Mouse (Mus musculus) monocyte, adult 5-6 weeks (primary cell): Measurements from ENCODE around the gene Acoxl. TPM values are rescaled to one million over a fixed set of nuclear protein-coding genes. Genes with fewer than 3 reads are reported as not detected.

Experiments
- ATAC-seq: fragments of 153-309, 156-312 bp; replicated peaks from 2 replicates; pipeline ENCODE4 v1.8.0; 2017; ENCODE audit warnings: mild to moderate bottlenecking; ENCODE audit not compliant: low TSS enrichment, insufficient number of reproducible peaks, severe bottlenecking, poor library complexity, low FRiP score
- total RNA-seq: library from RNA; stranded (forward); fragments of 200-1000, 200-491, 200-594 nt; gene quantifications from 3 replicates; pipeline ENCODE4 v1.2.3, GENCODE M21; 2017

The Acoxl gene
- total RNA-seq, 1 experiment from 2014 or later = not detected

DNA sequence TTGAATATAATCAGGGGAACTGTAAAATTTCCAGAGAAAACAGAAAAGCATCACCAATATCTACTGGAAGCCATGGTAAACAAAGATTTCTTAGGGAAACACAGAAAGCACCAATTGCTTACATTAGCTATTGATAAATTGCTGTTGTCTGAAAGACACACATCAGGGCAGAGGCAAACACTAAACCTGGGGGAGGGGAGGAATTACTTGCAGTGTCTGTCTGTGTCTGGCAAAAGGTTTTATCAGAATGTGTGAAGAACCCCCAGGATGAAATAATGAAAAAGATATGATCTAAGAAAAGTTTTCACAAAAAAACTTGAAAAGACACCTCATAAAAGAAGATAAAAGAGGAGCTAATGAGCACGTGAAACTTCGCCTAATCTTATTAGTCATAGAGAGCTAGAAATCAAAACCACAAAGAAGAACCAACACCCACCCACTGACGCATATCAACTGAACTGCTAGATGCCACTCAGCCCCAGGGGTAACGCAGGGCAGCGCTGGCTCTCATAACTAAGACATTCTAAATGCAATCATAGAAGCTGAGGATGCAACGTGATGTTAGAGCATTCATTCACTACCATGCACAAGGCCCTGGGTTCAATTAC, 222.1 kb downstream of the Acoxl start:
- peak; percentile 66 for ATAC-seq

DNA sequence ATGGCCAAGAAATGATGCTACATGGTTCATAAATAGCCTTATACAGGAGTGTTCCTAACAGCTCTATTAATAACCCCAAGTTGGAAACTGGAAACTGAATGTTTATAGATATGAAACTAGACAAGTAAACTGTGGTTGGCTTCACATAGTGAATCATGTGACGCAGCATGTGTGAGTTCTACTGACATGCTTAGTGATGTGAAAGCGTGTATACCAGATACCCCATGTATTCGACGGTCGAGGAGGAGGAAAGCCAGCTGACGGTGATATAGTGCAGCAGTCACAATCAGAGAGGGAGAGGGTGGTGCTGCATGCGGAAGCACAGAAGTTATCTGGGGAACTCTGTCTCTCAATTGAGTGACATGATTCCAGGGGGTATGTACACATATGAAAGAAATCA, 222.8 kb downstream of the Acoxl start:
- no peak for ATAC-seq

DNA sequence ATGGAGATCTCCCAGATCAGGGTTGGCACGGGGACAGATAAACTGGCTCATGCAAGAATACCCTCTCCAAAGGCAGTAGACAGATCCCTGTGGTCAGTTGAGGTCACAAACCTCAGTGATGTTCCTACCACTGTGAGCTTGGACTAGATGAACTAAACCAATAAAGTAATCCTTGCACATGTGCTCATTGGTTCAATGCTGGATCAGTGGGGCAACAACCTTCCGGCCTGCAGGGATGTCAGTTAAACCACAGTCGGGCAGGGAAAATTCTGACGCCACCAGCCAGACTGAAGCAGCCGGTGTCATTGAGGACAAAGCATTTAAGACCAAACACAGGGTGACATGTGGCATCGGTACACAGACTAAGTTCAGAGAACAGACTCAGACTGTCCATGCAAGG, 224.1 kb downstream of the Acoxl start:
- no peak for ATAC-seq

DNA sequence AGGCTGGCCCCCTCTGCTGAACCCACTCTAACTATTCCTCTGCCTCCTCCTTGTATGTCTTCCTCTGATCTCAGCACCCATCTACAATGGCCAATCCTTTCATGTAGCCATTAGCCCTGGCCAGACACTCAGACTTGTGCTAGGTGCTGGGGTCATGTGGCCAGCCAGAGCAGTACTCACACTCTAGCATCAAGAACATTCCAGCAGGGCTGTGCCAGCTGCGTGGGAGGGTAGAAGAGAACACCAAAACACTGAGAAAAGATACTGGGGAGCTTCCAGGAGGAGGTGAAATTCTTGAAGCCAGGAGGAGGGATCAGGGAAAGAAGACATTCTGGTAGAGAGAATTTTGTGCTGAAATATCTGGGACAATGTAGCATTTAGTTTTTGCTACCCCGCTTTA, 226.3 kb downstream of the Acoxl start:
- ATAC-seq = no peak

GRCm38 (mm10) chr2:128065576-128065975, 226.9 kb downstream of the Acoxl start:
- ATAC-seq = peak; percentile 54; the same call in 1 of the 2 replicates

DNA sequence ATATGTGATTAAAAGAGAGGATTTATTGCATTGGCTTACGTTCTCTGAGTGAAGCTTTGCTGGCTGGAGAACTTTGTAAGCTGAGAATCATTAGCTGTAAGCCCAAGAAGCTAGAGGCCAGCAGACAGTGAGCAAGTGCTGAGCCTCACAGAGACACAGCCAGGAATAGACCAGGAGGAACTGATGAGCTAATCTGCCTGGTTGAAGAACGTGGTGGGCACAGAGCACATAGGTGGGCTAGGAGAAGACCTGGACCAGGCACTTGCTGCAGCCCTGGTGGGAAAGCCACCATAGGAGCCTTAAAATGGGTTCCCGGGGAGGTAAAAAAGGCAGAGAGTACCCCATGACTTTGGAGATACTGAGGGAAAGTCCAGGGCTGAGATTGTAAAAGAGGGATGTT, 228.5 kb downstream of the Acoxl start:
- no peak for ATAC-seq

- ATAC-seq = no peak
These were observed 228.9 kb downstream of the Acoxl start for GRCm38 (mm10) chr2:128067596-128067995.

- no peak for ATAC-seq
These were observed 229.5 kb downstream of the Acoxl start for GRCm38 (mm10) chr2:128068176-128068575.

DNA sequence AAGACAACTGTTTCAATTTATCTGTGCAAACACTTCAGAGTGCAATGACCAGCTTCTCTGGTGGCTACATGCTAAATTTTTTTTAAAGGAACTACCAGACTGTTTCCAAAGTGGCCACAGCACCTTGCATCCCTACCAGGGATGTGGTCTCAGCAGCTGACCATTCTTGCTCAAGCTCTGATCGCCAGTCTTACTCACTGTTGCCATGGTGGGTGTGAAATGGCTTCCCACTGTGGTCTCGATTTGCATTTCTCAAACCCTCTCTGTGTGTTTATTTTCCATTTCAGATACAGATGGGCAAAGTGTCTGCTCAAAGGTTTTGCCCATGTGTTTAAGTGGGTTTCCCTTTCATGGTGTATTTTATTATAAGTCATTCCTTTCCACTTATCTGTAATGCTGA, 230.3 kb downstream of the Acoxl start:
- ATAC-seq = no peak

- ATAC-seq = no peak
These were observed 233.1 kb downstream of the Acoxl start for GRCm38 (mm10) chr2:128071791-128072190.

DNA sequence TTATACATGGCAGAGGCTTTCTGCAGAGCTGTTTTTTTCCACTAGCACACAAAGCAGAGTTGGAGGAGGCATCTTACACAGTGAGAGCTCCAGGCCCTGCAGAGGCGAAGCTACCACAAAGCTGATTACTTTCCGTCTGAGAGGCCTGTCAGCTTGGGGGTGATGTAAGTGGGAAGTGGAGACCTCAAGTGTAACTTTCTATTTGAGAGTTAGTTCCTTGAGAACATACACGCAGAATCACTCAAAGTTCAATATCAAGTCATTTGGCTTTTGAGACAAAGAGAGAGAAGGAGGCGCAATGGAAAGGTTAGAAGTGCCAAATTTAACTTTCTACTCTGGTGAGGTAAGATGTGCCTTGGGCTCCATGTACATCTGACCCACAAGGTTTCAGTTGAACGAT, 234.3 kb downstream of the Acoxl start:
- ATAC-seq = 0 out of 2 replicates have a peak, but pooled peaks have one; percentile 27

- no peak for ATAC-seq
These were observed 234.9 kb downstream of the Acoxl start for GRCm38 (mm10) chr2:128073603-128074002.

- no peak for ATAC-seq
These were observed 238.3 kb downstream of the Acoxl start for GRCm38 (mm10) chr2:128076936-128077335.

DNA sequence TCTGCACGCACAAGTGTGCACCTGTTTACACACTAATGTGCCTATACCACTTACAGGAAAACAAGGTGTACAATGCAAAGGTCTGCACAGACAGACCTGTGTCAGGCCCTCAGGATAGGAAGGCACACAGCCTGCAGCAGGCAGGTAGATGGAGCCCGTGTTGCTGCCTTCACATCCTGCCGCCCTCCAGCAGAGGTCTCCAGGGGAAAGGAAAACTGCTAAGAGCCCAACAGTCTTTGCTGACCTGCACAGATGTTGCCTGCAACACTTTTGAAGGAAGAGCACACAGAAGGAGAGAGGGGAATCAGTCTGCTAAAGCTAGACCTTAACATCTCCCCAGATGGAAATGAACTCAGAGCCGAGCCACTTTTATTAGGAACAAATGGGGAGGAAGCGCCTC, 240.2 kb downstream of the Acoxl start:
- no peak for ATAC-seq

DNA sequence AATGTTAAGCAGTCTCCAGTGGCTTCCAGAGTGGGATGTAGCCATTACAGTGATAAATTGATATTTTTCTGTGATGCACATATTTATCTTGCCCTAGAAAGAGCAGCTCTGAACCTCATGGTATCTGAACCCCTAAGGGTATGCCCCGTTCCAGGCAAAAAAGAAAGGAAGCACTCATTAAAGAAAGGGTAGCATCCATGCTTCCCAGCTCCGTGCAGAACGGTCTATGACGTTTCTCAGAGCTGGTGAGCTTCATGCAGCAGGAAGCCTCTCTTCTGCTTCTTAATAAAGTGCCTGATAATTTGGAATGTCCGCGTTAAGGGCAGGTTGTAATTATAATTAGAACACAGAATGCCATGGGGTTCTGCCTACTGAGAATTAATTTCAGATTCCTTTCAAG, 240.6 kb downstream of the Acoxl start:
- no peak for ATAC-seq

DNA sequence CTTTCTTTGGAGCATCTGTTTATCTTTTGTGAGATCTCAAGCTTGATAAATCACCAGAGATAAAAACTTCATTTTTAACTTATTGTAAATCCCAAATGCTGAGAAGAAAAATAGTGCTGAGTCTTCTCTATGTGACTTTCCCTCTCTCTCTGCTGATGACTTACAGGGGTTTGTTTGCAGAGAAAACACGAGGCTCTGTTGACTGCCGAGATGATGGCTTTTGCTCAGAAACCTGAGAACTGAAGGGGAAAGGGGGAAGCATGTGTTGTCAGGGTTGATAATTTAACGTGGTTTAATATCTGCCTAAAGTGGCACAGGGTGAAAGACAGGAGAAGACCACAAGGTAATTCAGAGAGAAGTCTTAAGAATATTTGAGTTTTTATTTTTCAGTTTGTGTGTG, 245.2 kb downstream of the Acoxl start:
- no peak for ATAC-seq

DNA sequence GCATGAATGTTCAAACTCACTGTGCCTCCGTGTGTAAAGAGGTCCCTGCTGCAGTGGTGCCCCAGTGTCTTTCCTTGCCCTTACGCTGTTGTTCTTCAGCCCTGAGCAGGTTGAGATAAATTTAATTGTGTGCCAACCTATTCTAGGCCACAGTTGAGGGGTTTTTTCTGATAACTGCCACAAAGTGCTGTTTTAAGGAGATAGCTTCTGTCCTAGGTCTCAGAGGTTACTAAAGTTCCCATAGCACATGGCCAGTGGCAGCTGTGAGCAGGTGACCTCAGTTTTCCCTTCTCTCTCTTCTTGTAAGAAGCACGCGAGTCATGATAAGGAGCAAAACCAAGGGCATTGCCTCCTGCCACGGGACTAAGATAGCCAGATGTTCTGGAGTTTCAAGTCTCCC, 245.9 kb downstream of the Acoxl start:
- no peak for ATAC-seq

- ATAC-seq = no peak
These were observed 246.8 kb downstream of the Acoxl start for GRCm38 (mm10) chr2:128085481-128085880.

- ATAC-seq = no peak
These were observed 247.7 kb downstream of the Acoxl start for GRCm38 (mm10) chr2:128086301-128086886.

GRCm38 (mm10) chr2:128086996-128087526, 248.4 kb downstream of the Acoxl start:
- ATAC-seq = no peak
